Mouse (Mus musculus): Measurements from ENCODE around the gene Arhgef18. TPM values are rescaled to one million over a fixed set of nuclear protein-coding genes. Genes with fewer than 3 reads are reported as not detected.

Gene Arhgef18
- 9.0 and 10.2 TPM in 2 replicates for polyA plus RNA-seq (2015; fragmentation: Nextera tagmentation; extraction: Ambion mirVana)

DNA sequence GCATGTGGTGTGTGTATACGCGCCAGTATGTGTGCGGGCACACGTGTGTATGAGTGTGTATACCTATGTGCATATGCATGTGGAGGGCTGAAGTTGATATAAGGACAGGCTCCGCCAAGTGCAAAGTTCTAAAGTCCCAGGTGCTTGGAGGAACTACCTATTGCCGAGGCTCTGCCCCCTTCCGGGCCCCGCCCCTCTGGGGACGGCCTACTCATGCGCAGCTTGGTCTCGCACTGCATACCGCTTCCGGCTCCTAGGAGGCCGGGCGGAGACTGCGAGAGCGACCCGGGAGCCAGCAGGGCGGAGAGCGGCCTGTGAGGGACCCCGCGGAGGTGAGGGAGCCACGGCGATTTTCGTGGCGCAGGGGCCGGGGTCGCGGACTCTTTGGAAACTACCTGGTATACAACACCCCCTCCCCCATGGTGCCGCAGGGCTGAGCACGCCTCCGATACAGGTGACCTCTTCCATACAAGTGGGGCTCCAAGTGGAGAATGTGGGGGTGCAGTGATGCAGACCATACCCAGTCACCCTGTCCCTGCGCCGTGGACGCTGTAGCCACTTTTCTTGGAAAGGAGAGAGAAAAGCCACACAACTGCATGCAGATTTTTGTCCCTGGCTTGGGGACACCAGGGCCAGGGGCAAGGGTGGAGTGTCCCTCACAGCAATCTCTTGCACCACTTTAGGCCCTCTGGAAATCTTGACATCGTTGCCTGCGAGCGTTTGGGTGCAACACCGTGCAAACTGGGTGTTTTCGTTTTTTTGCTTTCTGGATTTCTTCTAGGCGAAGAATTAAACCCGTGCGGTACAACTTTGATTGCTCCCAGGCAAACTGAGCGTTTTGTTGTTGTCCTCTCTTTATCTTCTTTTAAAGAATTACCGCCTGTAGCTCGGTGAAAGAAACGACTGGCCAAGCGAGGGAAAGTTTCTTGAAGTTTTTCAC, at the start of gene Arhgef18:
Arhgef18 (plus strand) TSS at position 236 of the 940 bp plus-strand sequence.
- Histone ChIP-seq H3K27ac (peak within 1 kb of the TSS; percentile 11; the same call in 1 of the 2 replicates), H3K9me3 (no peaks in the 10 kb centered on the region), H3K4me2 (peak within 1 kb of the TSS; percentile 75), H3K27me3 (replicated peaks) (no peaks in the 10 kb centered on the region), H3K36me3 (no peaks in the 10 kb centered on the region), H3K4me1 (peaks cover 19% of the 10 kb centered on the region), H3K4me3 (replicated peaks) (peak within 1 kb of the TSS; percentile 65), H3K9ac (peak within 1 kb of the TSS; percentile 64)
- peak; percentile 98 for ATAC-seq (ENCODE audit: insufficient read depth, low FRiP score, low read depth)
- 1% methylated on average over 48 of the region's 48 CpGs for WGBS

DNA sequence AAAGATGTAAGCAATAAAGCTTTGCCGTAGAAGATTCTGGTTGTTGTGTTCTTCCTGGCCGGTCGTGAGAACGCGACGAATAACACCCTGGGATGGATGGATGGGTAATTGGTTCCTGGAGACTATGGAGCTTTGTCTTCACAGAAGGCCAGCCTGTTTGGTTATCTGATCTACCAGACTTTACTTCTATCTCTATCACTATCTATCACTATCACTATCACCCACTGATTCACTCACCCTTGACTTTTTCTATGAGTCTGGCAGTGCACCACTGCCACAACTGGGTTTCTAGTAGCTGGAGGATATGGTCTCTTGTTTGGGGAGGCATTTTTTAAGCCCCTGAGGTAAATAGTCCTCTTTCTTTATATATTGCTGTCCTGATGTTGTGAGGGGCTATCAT, 47.5 kb upstream of the Arhgef18 start:
- no peak overlapping the region for H3K4me2 ChIP-seq
- H3K4me3 ChIP-seq (replicated peaks): no peak overlapping the region
- H3K36me3 ChIP-seq: no peaks in the 10 kb centered on the region
- ATAC-seq (ENCODE audit: insufficient read depth, low FRiP score, low read depth): no peak
- no peaks in the 10 kb centered on the region for H3K27me3 ChIP-seq (replicated peaks)
- WGBS: 92% methylated on average over 6 of the region's 6 CpGs
- no peak overlapping the region for H3K27ac ChIP-seq
- H3K4me1 ChIP-seq: no peaks in the 10 kb centered on the region
- H3K9me3 ChIP-seq: no peaks in the 10 kb centered on the region
- H3K9ac ChIP-seq: no peak overlapping the region

DNA sequence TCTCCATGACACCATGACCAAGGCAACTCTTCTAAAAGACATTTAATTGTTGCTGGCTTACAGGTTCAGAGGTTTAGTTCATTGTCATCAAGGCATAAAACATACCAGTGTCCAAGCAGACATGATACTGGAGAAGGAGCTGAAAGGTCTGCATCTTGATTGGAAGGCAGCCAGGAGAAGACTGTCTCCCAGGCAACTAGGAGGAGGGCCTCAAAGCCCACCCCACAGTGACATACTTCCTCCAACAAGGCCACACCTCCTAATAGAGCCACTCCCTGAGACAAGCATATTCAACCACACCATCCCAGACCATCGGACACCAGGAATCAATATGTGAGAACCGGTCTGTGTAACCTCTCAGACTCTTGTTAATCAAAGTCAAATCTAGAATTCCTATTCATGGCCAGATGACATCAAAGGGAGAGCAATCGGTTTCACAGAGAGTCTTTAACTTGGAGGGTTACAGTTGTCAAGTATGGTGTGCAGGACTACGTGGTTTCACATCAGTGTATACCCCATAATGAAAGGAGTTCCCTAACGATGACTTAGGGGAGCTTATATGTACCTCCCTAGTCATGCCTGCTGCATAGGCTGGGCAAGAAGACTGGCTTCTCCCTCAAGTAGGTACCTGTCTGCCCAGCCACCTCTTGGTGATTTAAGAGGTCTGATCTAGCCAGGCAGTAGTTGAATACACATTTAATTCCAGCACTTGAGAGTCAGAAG, 46.0 kb upstream of the Arhgef18 start:
- no peaks in the 10 kb centered on the region for H3K4me1 ChIP-seq
- H3K27ac ChIP-seq: no peak overlapping the region
- ATAC-seq (ENCODE audit: insufficient read depth, low FRiP score, low read depth): no peak
- no peaks in the 10 kb centered on the region for H3K36me3 ChIP-seq
- H3K9ac ChIP-seq: no peak overlapping the region
- H3K4me2 ChIP-seq: no peak overlapping the region
- H3K4me3 ChIP-seq (replicated peaks): no peak overlapping the region
- 74% methylated on average over 5 of the region's 5 CpGs for WGBS
- no peaks in the 10 kb centered on the region for H3K9me3 ChIP-seq
- H3K27me3 ChIP-seq (replicated peaks): no peaks in the 10 kb centered on the region

DNA sequence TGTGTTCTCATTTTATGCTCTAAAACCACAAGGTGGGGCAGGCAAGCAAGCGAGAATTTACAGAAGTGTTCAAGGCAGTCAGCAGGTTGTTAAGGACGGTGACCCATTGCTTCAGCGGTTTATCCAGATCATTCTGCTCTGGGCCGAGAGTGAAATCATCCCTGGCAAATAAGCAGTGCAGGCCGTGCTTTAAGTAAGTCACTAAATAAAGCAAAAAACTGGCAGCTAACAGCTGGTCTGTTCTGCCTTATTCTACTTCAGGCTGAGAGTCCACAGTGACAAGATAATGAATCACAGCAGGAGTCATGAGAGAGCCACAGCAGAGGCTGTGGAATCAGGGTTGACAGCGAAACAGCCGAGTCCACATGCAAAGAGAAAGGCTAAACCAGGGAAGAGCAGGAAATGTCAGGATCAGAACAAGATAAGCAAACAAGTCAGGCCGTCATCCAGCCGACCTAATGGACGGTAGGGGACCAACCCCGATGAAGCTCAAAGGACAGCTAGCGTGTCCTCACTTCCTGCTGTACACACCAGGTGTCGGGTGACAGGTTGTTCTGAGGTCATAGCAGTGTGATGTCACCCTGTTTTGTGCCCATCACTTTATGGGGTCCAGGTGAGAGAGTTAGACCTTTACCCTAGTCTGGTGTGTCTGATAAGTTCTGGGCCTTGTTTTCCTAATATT, 44.5 kb upstream of the Arhgef18 start:
- H3K27ac ChIP-seq: no peak overlapping the region
- no peaks in the 10 kb centered on the region for H3K4me1 ChIP-seq
- peak; percentile 60 for ATAC-seq (ENCODE audit: insufficient read depth, low FRiP score, low read depth)
- no peak overlapping the region for H3K9ac ChIP-seq
- H3K4me2 ChIP-seq: no peak overlapping the region
- H3K4me3 ChIP-seq (replicated peaks): no peak overlapping the region
- no peaks in the 10 kb centered on the region for H3K36me3 ChIP-seq
- no peaks in the 10 kb centered on the region for H3K9me3 ChIP-seq
- no peaks in the 10 kb centered on the region for H3K27me3 ChIP-seq (replicated peaks)
- WGBS: 24% methylated on average over 13 of the region's 13 CpGs

DNA sequence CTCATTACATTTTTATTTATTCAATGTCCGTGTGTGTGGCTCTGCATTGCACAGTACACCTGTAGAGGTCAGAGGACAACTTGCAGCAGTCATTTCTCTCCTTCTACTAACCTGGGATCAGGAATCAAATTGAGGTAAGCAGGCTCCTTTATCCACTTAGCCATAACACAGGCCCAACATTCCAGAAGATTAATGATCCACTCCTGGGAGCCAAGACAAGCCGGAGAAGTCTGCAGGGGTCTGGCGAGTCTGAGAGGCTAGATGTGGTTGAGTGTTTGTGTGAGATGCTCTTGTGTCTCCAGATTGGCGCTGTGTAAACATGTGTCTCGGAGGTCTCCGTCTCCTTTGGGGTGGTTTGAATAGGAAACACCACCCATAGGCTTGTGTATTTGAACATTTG, 42.1 kb upstream of the Arhgef18 start:
- no peak overlapping the region for H3K4me2 ChIP-seq
- no peak overlapping the region for H3K4me3 ChIP-seq (replicated peaks)
- H3K4me1 ChIP-seq: no peaks in the 10 kb centered on the region
- no peaks in the 10 kb centered on the region for H3K36me3 ChIP-seq
- ATAC-seq (ENCODE audit: insufficient read depth, low FRiP score, low read depth): no peak
- no peaks in the 10 kb centered on the region for H3K27me3 ChIP-seq (replicated peaks)
- no peak overlapping the region for H3K27ac ChIP-seq
- H3K9me3 ChIP-seq: no peaks in the 10 kb centered on the region
- H3K9ac ChIP-seq: no peak overlapping the region
- WGBS: 36% methylated on average over 6 of the region's 6 CpGs

DNA sequence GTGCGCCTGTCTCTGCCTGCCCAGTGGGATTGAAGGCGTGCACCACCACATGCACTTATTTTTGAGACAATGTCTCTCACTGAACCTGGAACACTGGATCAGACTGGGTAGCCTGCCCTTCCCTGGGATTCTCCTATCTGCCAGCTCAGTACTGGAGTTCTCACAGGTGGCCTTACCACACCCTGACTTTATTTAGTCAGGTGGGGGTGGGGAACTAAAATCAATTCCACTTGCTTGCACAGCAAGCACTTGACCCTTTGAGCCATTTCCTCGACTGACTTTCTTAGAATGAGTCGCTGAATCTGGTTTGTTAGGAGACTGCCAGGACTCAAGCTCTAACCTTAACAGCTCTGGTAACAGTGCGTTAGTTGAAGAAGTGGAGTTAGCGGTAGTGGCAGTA, 40.1 kb upstream of the Arhgef18 start:
- no peak overlapping the region for H3K4me3 ChIP-seq (replicated peaks)
- H3K9me3 ChIP-seq: no peaks in the 10 kb centered on the region
- H3K4me1 ChIP-seq: no peaks in the 10 kb centered on the region
- peak; percentile 68 for ATAC-seq (ENCODE audit: insufficient read depth, low FRiP score, low read depth)
- peak overlapping the region; percentile 53 for H3K27ac ChIP-seq
- no peak overlapping the region for H3K4me2 ChIP-seq
- H3K27me3 ChIP-seq (replicated peaks): no peaks in the 10 kb centered on the region
- no peaks in the 10 kb centered on the region for H3K36me3 ChIP-seq
- H3K9ac ChIP-seq: no peak overlapping the region
- WGBS: 60% methylated on average over 6 of the region's 6 CpGs

DNA sequence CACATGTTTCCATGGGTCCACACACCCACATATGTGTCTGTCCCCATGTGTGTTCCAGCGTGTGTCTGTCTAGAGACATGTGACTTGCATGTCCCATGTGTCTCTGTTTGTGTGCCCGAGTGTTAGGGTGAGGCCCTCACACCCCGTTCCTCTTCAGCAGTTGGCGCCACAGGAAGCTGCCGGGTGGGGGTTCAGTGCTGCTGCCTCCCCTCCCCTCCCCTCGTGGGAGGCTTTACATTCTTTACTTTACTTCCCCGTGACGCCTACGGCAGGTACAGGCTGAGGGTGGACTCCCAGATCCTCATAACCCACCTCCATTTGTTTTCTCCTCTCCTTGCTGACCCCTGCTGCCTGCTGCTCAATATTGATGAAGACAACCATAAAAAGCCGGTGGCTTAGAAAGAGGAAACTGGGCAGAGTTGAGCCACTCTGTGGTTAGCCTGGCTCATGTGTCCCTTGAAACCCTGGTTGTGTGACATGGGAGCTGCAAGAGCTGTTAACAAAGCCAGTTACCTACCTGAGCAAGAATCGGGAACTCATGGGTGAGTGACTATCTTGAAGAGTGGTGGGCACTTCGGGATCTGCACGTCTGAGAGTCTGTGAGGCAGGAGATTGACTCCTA, 39.5 kb upstream of the Arhgef18 start, which contains the start of gene A430078G23Rik:
A430078G23Rik (plus strand) TSS at position 227 of the 622 bp plus-strand sequence.
- no peak within 1 kb of the TSS for H3K4me2 ChIP-seq
- H3K9ac ChIP-seq: no peak within 1 kb of the TSS
- no peaks in the 10 kb centered on the region for H3K36me3 ChIP-seq
- H3K4me1 ChIP-seq: no peaks in the 10 kb centered on the region
- ATAC-seq (ENCODE audit: insufficient read depth, low FRiP score, low read depth): no peak; the same call in 1 of the 2 replicates
- H3K9me3 ChIP-seq: no peaks in the 10 kb centered on the region
- WGBS: 47% methylated on average over 13 of the region's 13 CpGs
- no peaks in the 10 kb centered on the region for H3K27me3 ChIP-seq (replicated peaks)
- H3K4me3 ChIP-seq (replicated peaks): no peak within 1 kb of the TSS
- H3K27ac ChIP-seq: peak within 1 kb of the TSS; percentile 53

DNA sequence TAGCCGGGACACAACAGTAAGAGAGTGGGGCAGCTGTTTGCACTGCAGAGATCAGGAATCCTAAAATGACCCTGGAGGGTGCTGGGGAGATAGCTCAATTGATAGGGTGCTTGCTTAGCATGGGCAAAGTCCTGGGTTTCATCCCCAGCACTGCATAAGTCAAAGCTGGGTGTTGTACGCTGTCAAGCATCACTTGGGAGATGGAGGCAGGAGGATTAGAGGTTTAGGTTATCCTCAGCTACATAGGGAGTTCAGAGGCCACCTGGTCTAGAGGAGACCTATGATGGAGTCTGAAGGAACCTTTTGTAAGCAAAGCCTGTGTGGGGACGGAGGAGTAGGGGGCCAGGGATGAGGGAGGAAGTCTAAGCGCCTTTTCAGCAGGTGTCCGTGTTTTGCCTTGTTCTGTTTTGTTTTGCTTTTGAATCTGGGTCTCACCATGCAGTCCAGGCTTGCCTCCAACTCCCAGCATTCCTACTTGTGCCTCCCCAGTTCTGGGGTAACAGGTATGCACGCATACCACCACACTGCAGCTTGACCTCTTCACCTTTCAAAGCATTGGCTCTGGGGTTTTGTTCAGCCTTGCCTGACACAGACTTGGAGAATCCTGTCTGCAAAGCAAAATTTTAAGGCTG, 38.9 kb upstream of the Arhgef18 start:
- Histone ChIP-seq H3K9ac (no peak overlapping the region), H3K4me3 (replicated peaks) (no peak overlapping the region), H3K27ac (no peak overlapping the region), H3K4me1 (no peaks in the 10 kb centered on the region), H3K9me3 (no peaks in the 10 kb centered on the region), H3K27me3 (replicated peaks) (no peaks in the 10 kb centered on the region), H3K36me3 (no peaks in the 10 kb centered on the region), H3K4me2 (no peak overlapping the region)
- no peak for ATAC-seq (ENCODE audit: insufficient read depth, low FRiP score, low read depth)
- 59% methylated on average over 6 of the region's 6 CpGs for WGBS

DNA sequence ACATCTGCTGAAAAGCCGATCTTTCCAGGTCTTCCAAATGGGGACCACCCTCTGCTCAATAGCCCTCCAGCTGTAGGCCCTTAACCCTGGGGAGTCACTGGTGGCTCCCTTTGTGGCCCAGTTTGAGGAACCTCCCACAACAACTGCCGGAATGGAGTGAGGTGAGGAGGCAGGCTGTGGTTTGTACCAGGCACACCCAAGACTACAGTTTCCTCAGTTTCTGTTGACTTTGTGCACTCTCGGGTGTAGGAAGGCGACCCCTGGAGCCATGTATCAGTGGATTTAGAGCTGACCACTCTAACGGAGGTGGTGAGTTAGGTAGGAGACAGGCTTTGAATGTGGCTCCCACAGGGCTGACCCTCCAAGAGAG, 38.4 kb upstream of the Arhgef18 start:
- Histone ChIP-seq H3K9ac (no peak overlapping the region), H3K36me3 (no peaks in the 10 kb centered on the region), H3K4me1 (no peaks in the 10 kb centered on the region), H3K4me2 (no peak overlapping the region), H3K9me3 (no peaks in the 10 kb centered on the region), H3K4me3 (replicated peaks) (no peak overlapping the region), H3K27ac (0 out of 2 replicates have a peak overlapping the region, but pooled peaks have one; percentile 7), H3K27me3 (replicated peaks) (no peaks in the 10 kb centered on the region)
- WGBS: 61% methylated on average over 5 of the region's 5 CpGs
- ATAC-seq (ENCODE audit: insufficient read depth, low FRiP score, low read depth): no peak

DNA sequence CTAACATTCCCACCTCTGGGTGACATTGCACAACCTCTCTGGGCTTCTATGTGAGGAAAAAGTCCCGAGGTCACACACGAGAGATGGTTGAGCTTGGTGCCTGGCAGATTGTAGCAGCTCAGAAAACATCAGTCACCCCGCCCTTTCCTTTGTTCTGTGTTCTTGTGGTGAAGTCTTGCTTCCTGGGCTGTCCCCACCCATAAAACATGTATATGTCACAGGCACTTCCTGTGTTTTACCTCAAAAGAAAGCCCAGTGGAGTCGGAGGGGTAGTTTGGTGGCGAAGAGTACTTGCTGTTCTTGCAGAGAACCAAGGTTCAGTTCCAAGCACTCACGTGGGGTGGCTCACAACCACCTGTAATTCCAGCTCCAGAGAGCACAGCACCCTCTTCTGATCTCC, 37.2 kb upstream of the Arhgef18 start:
- no peak for ATAC-seq (ENCODE audit: insufficient read depth, low FRiP score, low read depth)
- WGBS: 79% methylated on average over 6 of the region's 6 CpGs
- no peaks in the 10 kb centered on the region for H3K36me3 ChIP-seq

DNA sequence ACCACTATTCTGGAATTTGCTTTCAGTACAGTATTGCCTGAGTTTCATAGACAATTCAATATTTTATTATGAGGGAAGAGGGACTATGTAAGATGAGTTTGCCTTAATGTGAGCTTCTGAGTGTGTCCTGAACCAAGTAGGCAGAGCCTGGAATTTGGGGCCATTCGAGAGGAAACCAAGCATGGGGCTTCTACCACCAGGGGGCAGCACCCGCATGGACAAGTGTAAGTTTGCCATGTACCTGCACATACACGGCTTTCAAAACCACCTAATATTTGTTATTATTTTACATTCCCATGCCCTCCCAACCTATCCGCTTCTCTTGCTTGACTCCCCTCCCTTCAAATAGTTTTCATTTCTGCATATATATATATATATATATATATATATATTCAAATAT, 34.7 kb upstream of the Arhgef18 start:
- no peaks in the 10 kb centered on the region for H3K27me3 ChIP-seq (replicated peaks)
- no peaks in the 10 kb centered on the region for H3K36me3 ChIP-seq
- H3K9ac ChIP-seq: no peak overlapping the region
- H3K4me3 ChIP-seq (replicated peaks): no peak overlapping the region
- peak; percentile 35; the same call in 1 of the 2 replicates for ATAC-seq (ENCODE audit: insufficient read depth, low FRiP score, low read depth)
- no peaks in the 10 kb centered on the region for H3K4me1 ChIP-seq
- no peak overlapping the region for H3K4me2 ChIP-seq
- H3K9me3 ChIP-seq: no peaks in the 10 kb centered on the region
- H3K27ac ChIP-seq: no peak overlapping the region
- 6% methylated on average over 4 of the region's 4 CpGs for WGBS

More for the DNA sequence above, 37.2 kb upstream of the Arhgef18 start:
- H3K4me1 ChIP-seq: no peaks in the 10 kb centered on the region
- H3K4me3 ChIP-seq (replicated peaks): no peak overlapping the region
- H3K27me3 ChIP-seq (replicated peaks): no peaks in the 10 kb centered on the region
- no peaks in the 10 kb centered on the region for H3K9me3 ChIP-seq
- no peak overlapping the region for H3K9ac ChIP-seq
- no peak overlapping the region for H3K4me2 ChIP-seq
- no peak overlapping the region for H3K27ac ChIP-seq

Data from stomach, embryonic 15.5 days (tissue).